8 mouse cellular contexts compared by ENCODE assay signal in the genomic region with DNA sequence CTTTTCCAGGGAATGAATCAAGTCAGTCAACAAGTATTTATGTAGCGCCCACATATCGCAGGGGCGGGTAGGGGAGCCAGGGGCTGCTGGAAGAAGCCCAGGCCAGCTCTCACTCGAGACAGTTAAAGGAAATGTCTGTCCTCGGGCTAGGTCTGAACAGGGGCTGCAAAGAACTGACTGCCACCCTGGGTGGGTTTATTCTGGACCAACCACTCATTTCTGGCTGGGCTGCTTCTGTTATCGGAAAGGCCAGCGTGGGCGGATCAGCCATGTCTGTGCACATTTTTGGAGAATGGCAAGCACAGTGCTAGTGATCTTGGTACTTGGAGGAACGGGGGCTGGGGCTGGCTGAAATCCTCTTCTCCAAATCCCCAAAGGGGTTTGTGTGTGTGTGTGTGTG.
A peak's percentile ranks its signal among the peaks of the same experiment; 100 is the strongest.
DNase-seq lines count a peak whose midpoint lies in the region; ATAC-seq lines count a peak whose summit lies in the region.

No protein-coding gene starts in this region.

- WGBS in embryonic facial prominence, embryonic 14.5 days, result 50% methylated on average over 9 of the region's 9 CpGs
- WGBS in heart, embryonic 16.5 days, result 28% methylated on average over 9 of the region's 9 CpGs
- 77% methylated on average over 9 of the region's 9 CpGs for WGBS in forebrain, embryonic 11.5 days

- no peak overlapping the region for H3K9ac ChIP-seq in embryonic facial prominence, embryonic 14.5 days (ENCODE audit: low read depth, low read length)
- H3K9ac ChIP-seq in heart, embryonic 16.5 days (ENCODE audit: low read length), result peak overlapping the region; percentile 12; the same call in 1 of the 2 replicates
- H3K9ac ChIP-seq in forebrain, embryonic 11.5 days (ENCODE audit: low read length), result no peak overlapping the region

- H3K36me3 ChIP-seq in embryonic facial prominence, embryonic 14.5 days (ENCODE audit: control insufficient read depth, insufficient read depth, low read length), result 0 out of 2 replicates have a peak, but pooled peaks cover 3% of the 10 kb centered on the region
- H3K36me3 ChIP-seq in heart, embryonic 16.5 days (ENCODE audit: control insufficient read depth, insufficient read depth), result no peaks in the 10 kb centered on the region
- no peaks in the 10 kb centered on the region for H3K36me3 ChIP-seq in forebrain, embryonic 11.5 days (ENCODE audit: control insufficient read depth, insufficient read depth, low read length)

- no peak overlapping the region for H3K4me2 ChIP-seq in embryonic facial prominence, embryonic 14.5 days (ENCODE audit: low read depth, low read length)
- peak overlapping the region; percentile 31; the same call in 1 of the 2 replicates for H3K4me2 ChIP-seq in heart, embryonic 16.5 days (ENCODE audit: low read depth, low read length)
- no peak overlapping the region for H3K4me2 ChIP-seq in forebrain, embryonic 11.5 days (ENCODE audit: low read depth, low read length, severe bottlenecking)

- H3K27me3 ChIP-seq in embryonic facial prominence, embryonic 14.5 days (replicated peaks; ENCODE audit: control insufficient read depth, insufficient read depth, low read length), result no peaks in the 10 kb centered on the region
- H3K27me3 ChIP-seq in heart, embryonic 16.5 days (ENCODE audit: control insufficient read depth, insufficient read depth, low read length), result no peaks in the 10 kb centered on the region
- no peaks in the 10 kb centered on the region for H3K27me3 ChIP-seq in forebrain, embryonic 11.5 days (ENCODE audit: control insufficient read depth, insufficient read depth, low read length)

- ATAC-seq in embryonic facial prominence, embryonic 14.5 days (ENCODE audit: low read depth), result peak; percentile 31; the same call in 1 of the 2 replicates
- peak; percentile 67 for ATAC-seq in heart, embryonic 16.5 days (replicated peaks; ENCODE audit: extremely low read depth, insufficient read depth, low FRiP score)
- no peak for ATAC-seq in forebrain, embryonic 11.5 days (replicated peaks; ENCODE audit: low FRiP score)
- ATAC-seq in cerebellum, adult (ENCODE audit: insufficient number of reproducible peaks, low FRiP score, low TSS enrichment), result no peak

- H3K9me3 ChIP-seq in embryonic facial prominence, embryonic 14.5 days (ENCODE audit: control insufficient read depth, low read length), result no peaks in the 10 kb centered on the region
- H3K9me3 ChIP-seq in heart, embryonic 16.5 days (replicated peaks; ENCODE audit: control insufficient read depth, low read length), result no peaks in the 10 kb centered on the region
- no peaks in the 10 kb centered on the region for H3K9me3 ChIP-seq in forebrain, embryonic 11.5 days (ENCODE audit: control insufficient read depth, low read length)

- no peak overlapping the region for H3K4me3 ChIP-seq in embryonic facial prominence, embryonic 14.5 days (ENCODE audit: low read depth, low read length)
- H3K4me3 ChIP-seq in heart, embryonic 16.5 days (ENCODE audit: low read length), result no peak overlapping the region
- no peak overlapping the region for H3K4me3 ChIP-seq in forebrain, embryonic 11.5 days (ENCODE audit: low read depth, low read length)

- H3K4me1 ChIP-seq in embryonic facial prominence, embryonic 14.5 days (ENCODE audit: control insufficient read depth, insufficient read depth, low read length), result peaks cover 62% of the 10 kb centered on the region
- H3K4me1 ChIP-seq in heart, embryonic 16.5 days (ENCODE audit: control insufficient read depth, insufficient read depth, low read length), result peaks cover 37% of the 10 kb centered on the region
- peaks cover 6% of the 10 kb centered on the region for H3K4me1 ChIP-seq in forebrain, embryonic 11.5 days (replicated peaks; ENCODE audit: control insufficient read depth, insufficient read depth, low read length)

- H3K27ac ChIP-seq in embryonic facial prominence, embryonic 14.5 days (replicated peaks; ENCODE audit: low read depth, low read length), result peak overlapping the region; percentile 59
- H3K27ac ChIP-seq in heart, embryonic 16.5 days (ENCODE audit: low read length), result peak overlapping the region; percentile 72
- H3K27ac ChIP-seq in forebrain, embryonic 11.5 days (ENCODE audit: low read depth, low read length), result no peak overlapping the region

- DNase-seq in kidney, postnatal 10 days, result peak; percentile 45
- no peak for DNase-seq in kidney, adult 8-10 months
- peak; percentile 61 for DNase-seq in embryonic facial prominence, embryonic 14.5 days (ENCODE audit: low spot score)
- DNase-seq in lung, postnatal 4 days, result peak; percentile 40 to 60
- DNase-seq in forebrain, embryonic 11.5 days (ENCODE audit: low spot score), result no peak
- no peak for DNase-seq in adrenal gland, adult (ENCODE audit: inconsistent age in 2 of 2, low spot score in 1 of 2)

Comparison
In these comparisons a context has a peak if more than half of its experiments do, and no peak if none do; other contexts are left out.
1. DNase-seq: peak in kidney, postnatal 10 days (single experiment), embryonic facial prominence, embryonic 14.5 days (single experiment) and lung, postnatal 4 days (2 of 2); none in kidney, adult 8-10 months (0 of 2), forebrain, embryonic 11.5 days (single experiment) and adrenal gland, adult (0 of 2).
2. ATAC-seq: peak in embryonic facial prominence, embryonic 14.5 days (single experiment) and heart, embryonic 16.5 days (single experiment); none in forebrain, embryonic 11.5 days (single experiment) and cerebellum, adult (single experiment).